Mouse (Mus musculus) erythroblast, embryonic 14.5 days (primary cell): Measurements from ENCODE around the gene Cox7a1.

Experiments
- GATA1 ChIP-seq: IDR thresholded peaks from 2 replicates; pipeline ENCODE4 v1.6.1; 2012; ENCODE audit warnings: low read length, inconsistent platforms, mixed read lengths
- TAL1 ChIP-seq: IDR thresholded peaks from 3 replicates; pipeline ENCODE4 v1.6.1; 2012; ENCODE audit warnings: low read length, inconsistent platforms, mixed read lengths

- TF ChIP-seq GATA1 = no peak
- TF ChIP-seq TAL1 = no peak
Measured at GRCm38 (mm10) chr7:30215875-30216274, 31.9 kb downstream of the Cox7a1 start.
